ENCODE assay signal across 8 mouse cellular contexts in genomic region chr4:43519956-43520355, GRCm38 (mm10). TPM values are rescaled to one million over a fixed set of nuclear protein-coding genes. Genes with fewer than 3 reads are reported as not detected.
DNase-seq lines count a peak whose midpoint lies in the region; ATAC-seq and TF ChIP-seq lines count a peak whose summit lies in the region.

No protein-coding gene starts in this region.

- intact Hi-C loops in heart, adult 2 months (cut with DNase I) = no loop called here
- intact Hi-C loops in left cerebral cortex, postnatal 36 days (cut with DNase I) = no loop called here

- H3K27ac ChIP-seq in embryonic facial prominence, embryonic 11.5 days (replicated peaks; ENCODE audit: low read depth, low read length) = no peak overlapping the region
- H3K27ac ChIP-seq in heart, adult 2 months = peak overlapping the region; percentile 56
- no peak overlapping the region for H3K27ac ChIP-seq in midbrain, embryonic 10.5 days (replicated peaks)

- no peak overlapping the region for H3K4me3 ChIP-seq in embryonic facial prominence, embryonic 11.5 days (ENCODE audit: low read depth, low read length)
- H3K4me3 ChIP-seq in heart, adult 2 months = peak overlapping the region; percentile 15; the same call in 1 of the 2 replicates
- H3K4me3 ChIP-seq in midbrain, embryonic 10.5 days = peak overlapping the region; percentile 29

- H3K4me2 ChIP-seq in embryonic facial prominence, embryonic 11.5 days (ENCODE audit: low read depth, low read length) = 0 out of 2 replicates have a peak overlapping the region, but pooled peaks have one; percentile 5

- no peaks in the 10 kb centered on the region for H3K36me3 ChIP-seq in embryonic facial prominence, embryonic 11.5 days (replicated peaks; ENCODE audit: control insufficient read depth, insufficient read depth, low read depth, low read length)
- H3K36me3 ChIP-seq in heart, adult 2 months (ENCODE audit: control insufficient read depth, insufficient read depth, low read length) = no peaks in the 10 kb centered on the region
- no peaks in the 10 kb centered on the region for H3K36me3 ChIP-seq in midbrain, embryonic 10.5 days

- peaks cover 2% of the 10 kb centered on the region; the same call in 1 of the 2 replicates for H3K4me1 ChIP-seq in embryonic facial prominence, embryonic 11.5 days (ENCODE audit: control insufficient read depth, insufficient read depth, low read length)
- no peaks in the 10 kb centered on the region; the same call in 1 of the 2 replicates for H3K4me1 ChIP-seq in heart, adult 2 months (ENCODE audit: control insufficient read depth, insufficient read depth, low read length)
- H3K4me1 ChIP-seq in midbrain, embryonic 10.5 days = peaks cover 56% of the 10 kb centered on the region

- no peak for TF ChIP-seq EP300 in heart, adult 2 months (IDR thresholded peaks at IDR 0.05; ENCODE audit: insufficient read depth, low read depth, low read length)

- DNase-seq in adrenal gland, adult 8-10 months = peak; percentile 78
- DNase-seq in embryonic facial prominence, embryonic 11.5 days (ENCODE audit: low spot score) = peak; percentile 90
- peak; percentile 88 to 92 for DNase-seq in heart, adult 2 months
- DNase-seq in kidney, adult 11 months = peak; percentile 81
- peak; percentile 80 to 86 for DNase-seq in left cerebral cortex, postnatal 36 days (ENCODE audit: low spot score in 2 of 2)
- peak; percentile 85 for DNase-seq in midbrain, embryonic 10.5 days (ENCODE audit: low spot score)
- peak; percentile 83 for DNase-seq in right cerebral cortex, postnatal 25 days
- DNase-seq in urinary bladder, postnatal 25 days (ENCODE audit: low spot score) = peak; percentile 88

- ATAC-seq in embryonic facial prominence, embryonic 11.5 days (replicated peaks; ENCODE audit: insufficient number of reproducible peaks, low FRiP score, low TSS enrichment, low read depth) = 0 out of 2 replicates have a peak, but pooled peaks have one; percentile 14

- TF ChIP-seq POLR2A in heart, adult 2 months (IDR thresholded peaks at IDR 0.05; ENCODE audit: insufficient read depth, low read depth, low read length) = no peak

- H3K79me2 ChIP-seq in heart, adult 2 months (replicated peaks; ENCODE audit: control insufficient read depth, insufficient read depth, low read length) = no peaks in the 10 kb centered on the region

- H3K9me3 ChIP-seq in embryonic facial prominence, embryonic 11.5 days (replicated peaks; ENCODE audit: control insufficient read depth, low read length) = no peaks in the 10 kb centered on the region
- H3K9me3 ChIP-seq in midbrain, embryonic 10.5 days (replicated peaks) = no peaks in the 10 kb centered on the region

- WGBS in embryonic facial prominence, embryonic 11.5 days = 12% methylated on average over 6 of the region's 6 CpGs
- WGBS in heart, adult 2 months = 18% methylated on average over 6 of the region's 6 CpGs
- 13% methylated on average over 6 of the region's 6 CpGs for WGBS in midbrain, embryonic 10.5 days

- no peak for TF ChIP-seq CTCF in heart, adult 2 months (IDR thresholded peaks at IDR 0.05)

- H3K27me3 ChIP-seq in embryonic facial prominence, embryonic 11.5 days (ENCODE audit: control insufficient read depth, insufficient read depth, low read length) = peaks cover 16% of the 10 kb centered on the region
- H3K27me3 ChIP-seq in heart, adult 2 months (ENCODE audit: control insufficient read depth, insufficient read depth, low read length) = no peaks in the 10 kb centered on the region
- peaks cover 73% of the 10 kb centered on the region for H3K27me3 ChIP-seq in midbrain, embryonic 10.5 days (ENCODE audit: low read depth, poor library complexity, severe bottlenecking)

- H3K9ac ChIP-seq in embryonic facial prominence, embryonic 11.5 days (replicated peaks; ENCODE audit: low read length) = no peak overlapping the region
- H3K9ac ChIP-seq in heart, adult 2 months (ENCODE audit: low read depth, low read length) = no peak overlapping the region

RNA-seq across cellular contexts. Expression of gene Tpm2, which starts 3.6 kb away (rescaled TPM):
- total RNA-seq in adrenal gland, adult 8-10 months (2022) = 10 to 100 TPM; 32.3 to 89.4 (median 52.6) TPM
- polyA plus RNA-seq in embryonic facial prominence, embryonic 11.5 days (2014; fragmentation: Nextera tagmentation; extraction: Ambion mirVana) = 97.9 and 99.1 TPM in 2 replicates
- total RNA-seq in heart, adult 2 months (2021) = 10 to 100 TPM; 35.4 to 41.2 TPM
- 41.8 and 44.9 TPM in 2 replicates for polyA plus RNA-seq in heart, adult 2 months (2012; rRNA removed)
- 10 to 100 TPM in 1 of 2 experiments, 1 to 10 TPM in 1; 8.7 to 10.0 TPM for total RNA-seq in left cerebral cortex, postnatal 36 days (2021)
- 41.6 and 44.5 TPM in 2 replicates for polyA plus RNA-seq in midbrain, embryonic 10.5 days (2016; fragmentation: Nextera tagmentation; extraction: Ambion mirVana)

RNA-seq across cellular contexts. Expression of gene Car9, which starts 13.2 kb away (rescaled TPM):
- under 1 TPM in 3 of 4 experiments, not detected in 1; 0.32 to 0.68 (median 0.56) TPM for total RNA-seq in adrenal gland, adult 8-10 months (2022)
- 0.41 and 0.52 TPM in 2 replicates for polyA plus RNA-seq in embryonic facial prominence, embryonic 11.5 days (2014; fragmentation: Nextera tagmentation; extraction: Ambion mirVana)
- total RNA-seq in heart, adult 2 months (2021) = under 1 TPM; 0.11 to 0.34 TPM
- polyA plus RNA-seq in heart, adult 2 months (2012; rRNA removed) = 0.32 and 0.55 TPM in 2 replicates
- 1 to 10 TPM in 1 of 2 experiments, under 1 TPM in 1; 0.54 to 1.1 TPM for total RNA-seq in left cerebral cortex, postnatal 36 days (2021)
- polyA plus RNA-seq in midbrain, embryonic 10.5 days (2016; fragmentation: Nextera tagmentation; extraction: Ambion mirVana) = 0.67 and 0.69 TPM in 2 replicates

RNA-seq across cellular contexts. Expression of gene Arhgef39, which starts 20.5 kb away (rescaled TPM):
- 1 to 10 TPM in 2 of 4 experiments, under 1 TPM in 2; 0.73 to 2.0 (median 1.2) TPM for total RNA-seq in adrenal gland, adult 8-10 months (2022)
- 41.0 and 43.7 TPM in 2 replicates for polyA plus RNA-seq in embryonic facial prominence, embryonic 11.5 days (2014; fragmentation: Nextera tagmentation; extraction: Ambion mirVana)
- under 1 TPM; 0.30 to 0.31 TPM for total RNA-seq in heart, adult 2 months (2021)
- 1.6 and 1.7 TPM in 2 replicates for polyA plus RNA-seq in heart, adult 2 months (2012; rRNA removed)
- under 1 TPM; 0.70 to 0.79 TPM for total RNA-seq in left cerebral cortex, postnatal 36 days (2021)
- 48.5 and 52.8 TPM in 2 replicates for polyA plus RNA-seq in midbrain, embryonic 10.5 days (2016; fragmentation: Nextera tagmentation; extraction: Ambion mirVana)

RNA-seq across cellular contexts. Expression of gene Ccdc107, which starts 27.3 kb away (rescaled TPM):
- total RNA-seq in adrenal gland, adult 8-10 months (2022) = 10 to 100 TPM; 60.5 to 81.9 (median 64.0) TPM
- 54.6 and 61.1 TPM in 2 replicates for polyA plus RNA-seq in embryonic facial prominence, embryonic 11.5 days (2014; fragmentation: Nextera tagmentation; extraction: Ambion mirVana)
- total RNA-seq in heart, adult 2 months (2021) = 10 to 100 TPM; 29.8 to 33.8 TPM
- 50.8 and 67.9 TPM in 2 replicates for polyA plus RNA-seq in heart, adult 2 months (2012; rRNA removed)
- total RNA-seq in left cerebral cortex, postnatal 36 days (2021) = 10 to 100 TPM; 25.5 to 25.9 TPM
- polyA plus RNA-seq in midbrain, embryonic 10.5 days (2016; fragmentation: Nextera tagmentation; extraction: Ambion mirVana) = 44.8 and 48.4 TPM in 2 replicates

RNA-seq across cellular contexts. Expression of gene Sit1, which starts 36.4 kb away (rescaled TPM):
- total RNA-seq in adrenal gland, adult 8-10 months (2022) = under 1 TPM in 1 of 4 experiments, not detected in 3; 0.48 TPM
- polyA plus RNA-seq in embryonic facial prominence, embryonic 11.5 days (2014; fragmentation: Nextera tagmentation; extraction: Ambion mirVana) = not detected in 2 replicates
- under 1 TPM in 1 of 2 experiments, not detected in 1; 0.31 TPM for total RNA-seq in heart, adult 2 months (2021)
- polyA plus RNA-seq in heart, adult 2 months (2012; rRNA removed) = not detected in 2 replicates
- not detected for total RNA-seq in left cerebral cortex, postnatal 36 days (2021)
- not detected in 2 replicates for polyA plus RNA-seq in midbrain, embryonic 10.5 days (2016; fragmentation: Nextera tagmentation; extraction: Ambion mirVana)
